ENCODE assay signal across 9 mouse cellular contexts in the genomic region with DNA sequence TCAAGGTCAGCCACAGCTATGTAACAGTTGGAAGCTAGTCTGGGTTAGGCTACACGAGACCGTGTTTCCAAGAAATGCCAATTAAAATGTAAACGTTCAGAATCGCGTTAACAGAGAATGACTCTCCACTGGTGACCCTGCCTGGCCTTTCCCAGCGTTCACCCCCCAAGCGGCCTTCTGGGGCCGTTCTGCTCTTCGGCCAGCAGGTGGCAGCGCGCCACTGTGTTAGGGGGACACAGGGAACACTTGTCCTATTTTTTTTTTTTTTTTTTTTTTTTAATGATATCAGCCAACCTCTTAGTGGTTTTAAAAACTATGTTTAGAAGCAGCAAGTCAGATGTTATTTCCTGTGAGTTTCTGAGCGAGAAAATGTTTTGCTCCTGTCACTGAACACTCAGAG.
A peak's percentile ranks its signal among the peaks of the same experiment; 100 is the strongest.
DNase-seq lines count a peak whose midpoint lies in the region; ATAC-seq and TF ChIP-seq lines count a peak whose summit lies in the region.
"Had no signal": no experiment of that assay in that cellular context is flagged by ENCODE, and none has a peak within 500 bp of the region (broad histone marks: within the 10 kb centered on the region; RNA-seq: fewer than 3 reads in every experiment).

No protein-coding gene starts in this region.

- no peak overlapping the region for H3K27ac ChIP-seq in ES-Bruce4 (ENCODE audit: insufficient read depth, low read length)
- no peak overlapping the region for H3K27ac ChIP-seq in lung, postnatal 0 days (ENCODE audit: low read length)
- H3K27ac ChIP-seq: hindbrain, embryonic 15.5 days had no signal

- TF ChIP-seq EP300 in ES-Bruce4 (IDR thresholded peaks at IDR 0.05; ENCODE audit: insufficient read depth, low read depth, low read length) = no peak
- TF ChIP-seq EP300 in lung, postnatal 0 days (IDR thresholded peaks at IDR 0.05) = no peak

- no peak overlapping the region for H3K9ac ChIP-seq in ES-Bruce4 (ENCODE audit: low read depth, poor library complexity, severe bottlenecking)
- H3K9ac ChIP-seq in lung, postnatal 0 days (replicated peaks; ENCODE audit: low read depth) = no peak overlapping the region
- H3K9ac ChIP-seq: hindbrain, embryonic 15.5 days had no signal

- ATAC-seq in erythroblast, adult 5-6 weeks (replicated peaks; ENCODE audit: low FRiP score, poor library complexity, severe bottlenecking) = peak; percentile 70
- peak; percentile 79 for ATAC-seq in lung, postnatal 0 days

- TF ChIP-seq CTCF in ES-Bruce4 (IDR thresholded peaks at IDR 0.05; ENCODE audit: low read depth, low read length) = peak; percentile 67
- peak; percentile 82 for TF ChIP-seq CTCF in lung, postnatal 0 days (IDR thresholded peaks at IDR 0.05)

- H3K4me3 ChIP-seq in ES-Bruce4 (ENCODE audit: low read depth, low read length) = no peak overlapping the region
- H3K4me3 ChIP-seq in lung, postnatal 0 days (ENCODE audit: low read depth, low read length) = no peak overlapping the region

- H3K4me1 ChIP-seq in ES-Bruce4 (ENCODE audit: control insufficient read depth, insufficient read depth, low read length) = peaks cover 2% of the 10 kb centered on the region
- no peaks in the 10 kb centered on the region; the same call in 1 of the 2 replicates for H3K4me1 ChIP-seq in lung, postnatal 0 days (ENCODE audit: insufficient read depth, low read depth, low read length)

- no peaks in the 10 kb centered on the region for H3K27me3 ChIP-seq in ES-Bruce4 (ENCODE audit: control insufficient read depth, insufficient read depth, low read length, poor library complexity, severe bottlenecking)
- no peaks in the 10 kb centered on the region for H3K27me3 ChIP-seq in lung, postnatal 0 days (replicated peaks; ENCODE audit: insufficient read depth, low read length)
- H3K27me3 ChIP-seq: hindbrain, embryonic 15.5 days had no signal

- no peaks in the 10 kb centered on the region for H3K36me3 ChIP-seq in ES-Bruce4 (ENCODE audit: control insufficient read depth, insufficient read depth, low read length, poor library complexity, severe bottlenecking)
- no peaks in the 10 kb centered on the region for H3K36me3 ChIP-seq in lung, postnatal 0 days (ENCODE audit: insufficient read depth, low read length)
- H3K36me3 ChIP-seq: hindbrain, embryonic 15.5 days had no signal

- peak; percentile 82 for DNase-seq in adrenal gland, postnatal 36 days
- peak; percentile 69 to 87 for DNase-seq in heart, postnatal 10 days
- DNase-seq in layer of hippocampus, adult 18-20 months (ENCODE audit: low spot score in 2 of 2) = peak; percentile 33 to 34
- peak; percentile 80 for DNase-seq in lung, postnatal 0 days (ENCODE audit: low spot score)
- DNase-seq in ovary, postnatal 10 days (ENCODE audit: low spot score) = peak; percentile 22
- DNase-seq in thymus, postnatal 14 days = peak; percentile 80

- H3K4me2 ChIP-seq in lung, postnatal 0 days (replicated peaks; ENCODE audit: low read depth, low read length) = no peak overlapping the region; the same call in 1 of the 2 replicates

- under 1% methylated on average over 12 of the region's 12 CpGs for WGBS in lung, postnatal 0 days

- no peaks in the 10 kb centered on the region for H3K9me3 ChIP-seq in ES-Bruce4 (replicated peaks; ENCODE audit: control insufficient read depth, insufficient read depth, low read length, poor library complexity, severe bottlenecking)
- H3K9me3 ChIP-seq in lung, postnatal 0 days (ENCODE audit: low read length) = no peaks in the 10 kb centered on the region
- H3K9me3 ChIP-seq: hindbrain, embryonic 15.5 days had no signal

- no peak for TF ChIP-seq POLR2A in ES-Bruce4 (IDR thresholded peaks at IDR 0.05; ENCODE audit: insufficient read depth, low read length)

- intact Hi-C loops in heart, postnatal 10 days (cut with DNase I) = loop anchor here (5.0 kb wide), 4 partner anchors 151 to 816 kb away; no protein-coding TSS in a partner anchor

Comparison
In these comparisons a context has a peak if more than half of its experiments do, and no peak if none do; other contexts are left out.
1. DNase-seq: peak in every context shown above with its lines; median percentile 82 in adrenal gland, postnatal 36 days; 80 in lung, postnatal 0 days; 80 in thymus, postnatal 14 days; 78 in heart, postnatal 10 days; 34 in layer of hippocampus, adult 18-20 months; 22 in ovary, postnatal 10 days.